Mouse (Mus musculus): ENCODE measurements at regions not wholly inside any gene's neighbourhood (a gene's known extent, or its start where the extent isn't known, plus 50 kb on each side); places are given as distances from the start of the nearest gene placed in this dataset.

- no peak for ATAC-seq
- whole genome bisulfite sequencing, result 76% methylated on average over 6 of the region's 6 CpGs
- H3K27ac ChIP-seq, result no peak overlapping the region
Measured at GRCm38 (mm10) chr10:39272387-39272949, 96.2 kb upstream of the Fyn start.

GRCm38 (mm10) chr10:39270406-39270805 lies 98.2 kb upstream of the Fyn start:
- Histone ChIP-seq H3K4me2 (replicated peaks) (no peak overlapping the region), H3K36me3 (no peaks in the 10 kb centered on the region), H3K27me3 (no peaks in the 10 kb centered on the region), H3K27ac (no peak overlapping the region), H3K4me1 (replicated peaks) (0 out of 2 replicates have a peak, but pooled peaks cover 7% of the 10 kb centered on the region), H3K9ac (replicated peaks) (no peak overlapping the region), H3K4me3 (replicated peaks) (no peak overlapping the region), H3K9me3 (no peaks in the 10 kb centered on the region)
- WGBS, result 88% methylated on average over 3 of the region's 3 CpGs
- no peak for ATAC-seq

More at GRCm38 (mm10) chr10:39272387-39272949, 96.2 kb upstream of the Fyn start:
- Histone ChIP-seq H3K4me3 (replicated peaks) (no peak overlapping the region), H3K27me3 (no peaks in the 10 kb centered on the region), H3K4me2 (replicated peaks) (no peak overlapping the region), H3K9me3 (no peaks in the 10 kb centered on the region), H3K9ac (replicated peaks) (no peak overlapping the region), H3K4me1 (replicated peaks) (0 out of 2 replicates have a peak, but pooled peaks cover 3% of the 10 kb centered on the region), H3K36me3 (no peaks in the 10 kb centered on the region)

- H3K27me3 ChIP-seq, result no peaks in the 10 kb centered on the region
- no peak overlapping the region for H3K4me3 ChIP-seq (replicated peaks)
- no peak overlapping the region for H3K4me2 ChIP-seq (replicated peaks)
- H3K9ac ChIP-seq (replicated peaks), result no peak overlapping the region
- WGBS, result 86% methylated on average over 6 of the region's 6 CpGs
- ATAC-seq, result no peak
- H3K36me3 ChIP-seq, result no peaks in the 10 kb centered on the region
- peaks cover 8% of the 10 kb centered on the region; the same call in 1 of the 2 replicates for H3K4me1 ChIP-seq (replicated peaks)
- no peaks in the 10 kb centered on the region for H3K9me3 ChIP-seq
- no peak overlapping the region for H3K27ac ChIP-seq
Measured at GRCm38 (mm10) chr10:39267236-39267635, 101.4 kb upstream of the Fyn start.

- ATAC-seq, result peak; percentile 78
- Histone ChIP-seq H3K27ac (0 out of 2 replicates have a peak overlapping the region, but pooled peaks have one; percentile 15), H3K4me2 (replicated peaks) (no peak overlapping the region), H3K9me3 (no peaks in the 10 kb centered on the region), H3K27me3 (no peaks in the 10 kb centered on the region), H3K36me3 (no peaks in the 10 kb centered on the region), H3K9ac (replicated peaks) (no peak overlapping the region), H3K4me1 (replicated peaks) (peaks cover 13% of the 10 kb centered on the region), H3K4me3 (replicated peaks) (no peak overlapping the region)
- WGBS, result 42% methylated on average over 5 of the region's 5 CpGs
Measured at GRCm38 (mm10) chr10:39266482-39266881, 102.2 kb upstream of the Fyn start.

GRCm38 (mm10) chr10:39262466-39262865 lies 98.9 kb upstream of the Ccn6 start:
- Histone ChIP-seq H3K36me3 (no peaks in the 10 kb centered on the region), H3K4me2 (replicated peaks) (no peak overlapping the region), H3K4me1 (replicated peaks) (peaks cover 26% of the 10 kb centered on the region), H3K9ac (replicated peaks) (no peak overlapping the region), H3K27me3 (no peaks in the 10 kb centered on the region), H3K4me3 (replicated peaks) (no peak overlapping the region), H3K27ac (no peak overlapping the region), H3K9me3 (no peaks in the 10 kb centered on the region)
- ATAC-seq, result no peak
- WGBS, result 60% methylated on average over 7 of the region's 7 CpGs

GRCm38 (mm10) chr10:39261174-39262145 lies 97.9 kb upstream of the Ccn6 start:
- no peak overlapping the region for H3K27ac ChIP-seq
- peak; percentile 64; the same call in 1 of the 2 replicates for ATAC-seq

DNA sequence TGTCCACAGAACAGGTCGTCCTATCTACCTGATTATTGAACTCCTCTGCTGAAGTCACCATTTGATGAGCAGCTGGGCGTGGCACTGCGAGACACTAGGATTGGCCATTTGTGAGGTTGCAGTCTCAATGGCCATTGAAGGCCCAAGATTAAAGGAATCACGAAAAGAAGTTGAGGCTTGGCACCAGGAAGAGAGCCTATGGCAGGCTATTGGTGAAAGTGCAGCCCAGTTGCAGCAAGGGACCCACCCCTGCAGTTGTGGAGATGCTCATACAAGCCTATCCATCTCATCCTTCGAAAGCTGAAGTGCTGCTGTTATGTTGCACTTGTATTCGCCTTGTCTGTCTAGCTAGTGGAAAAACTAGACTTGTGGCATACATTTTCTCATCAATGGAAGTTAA lies 96.5 kb upstream of the Ccn6 start:
- whole genome bisulfite sequencing, result 75% methylated on average over 6 of the region's 6 CpGs
- H3K4me1 ChIP-seq (replicated peaks), result peaks cover 22% of the 10 kb centered on the region
- ATAC-seq, result no peak
- H3K9ac ChIP-seq (replicated peaks), result no peak overlapping the region
- no peaks in the 10 kb centered on the region for H3K9me3 ChIP-seq
- no peaks in the 10 kb centered on the region for H3K27me3 ChIP-seq
- H3K27ac ChIP-seq, result no peak overlapping the region
- no peak overlapping the region for H3K4me3 ChIP-seq (replicated peaks)
- no peaks in the 10 kb centered on the region for H3K36me3 ChIP-seq
- no peak overlapping the region for H3K4me2 ChIP-seq (replicated peaks)

More at GRCm38 (mm10) chr10:39261174-39262145, 97.9 kb upstream of the Ccn6 start:
- H3K4me2 ChIP-seq (replicated peaks), result no peak overlapping the region
- no peaks in the 10 kb centered on the region for H3K36me3 ChIP-seq
- H3K9ac ChIP-seq (replicated peaks), result no peak overlapping the region
- H3K4me3 ChIP-seq (replicated peaks), result no peak overlapping the region
- H3K27me3 ChIP-seq, result no peaks in the 10 kb centered on the region
- H3K4me1 ChIP-seq (replicated peaks), result peaks cover 24% of the 10 kb centered on the region
- 68% methylated on average over 8 of the region's 8 CpGs for WGBS
- no peaks in the 10 kb centered on the region for H3K9me3 ChIP-seq

DNA sequence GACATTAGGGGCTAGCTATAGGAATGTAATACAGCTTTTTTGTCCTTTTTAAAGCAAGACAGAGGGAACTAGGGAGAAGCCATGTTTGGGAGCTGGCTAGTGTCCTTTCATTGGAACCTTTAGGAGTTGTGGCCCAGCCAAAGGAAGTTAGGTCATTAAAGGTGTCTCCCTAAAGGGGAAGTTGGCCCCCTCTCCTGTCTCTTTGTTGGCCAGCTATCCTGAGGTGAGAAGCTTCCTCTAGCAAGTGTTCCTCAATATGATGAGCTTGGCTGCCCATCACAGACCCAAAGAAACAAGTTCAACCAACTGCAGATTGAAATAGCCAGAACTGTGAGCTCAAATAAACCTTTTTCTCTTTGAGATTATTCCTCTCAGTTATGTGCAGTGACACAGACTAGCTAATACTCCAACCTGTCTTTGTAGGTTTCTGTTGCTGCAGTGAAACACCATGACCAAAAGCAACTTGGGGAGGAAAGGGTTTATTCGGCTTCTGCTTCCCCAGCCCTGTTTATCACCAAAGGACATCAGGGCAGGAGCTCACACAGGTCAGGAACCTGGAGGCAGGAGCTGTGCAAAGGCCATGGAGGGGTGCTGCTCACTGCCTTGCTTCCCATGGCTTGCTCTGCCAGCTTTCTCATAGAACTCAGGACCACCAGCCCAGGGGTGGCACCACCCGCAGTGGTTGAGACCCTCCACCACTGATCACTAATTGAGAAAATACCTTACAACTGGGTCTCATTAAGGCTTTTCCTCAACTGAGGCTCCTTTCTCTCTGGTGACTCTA lies 94.0 kb upstream of the Ccn6 start:
- H3K27ac ChIP-seq, result no peak overlapping the region
- peaks cover 19% of the 10 kb centered on the region for H3K4me1 ChIP-seq (replicated peaks)
- no peak overlapping the region for H3K4me3 ChIP-seq (replicated peaks)
- H3K9ac ChIP-seq (replicated peaks), result no peak overlapping the region
- no peak for ATAC-seq
- no peaks in the 10 kb centered on the region for H3K27me3 ChIP-seq
- no peak overlapping the region for H3K4me2 ChIP-seq (replicated peaks)
- no peaks in the 10 kb centered on the region for H3K36me3 ChIP-seq
- no peaks in the 10 kb centered on the region for H3K9me3 ChIP-seq
- WGBS, result 93% methylated on average over 2 of the region's 2 CpGs

DNA sequence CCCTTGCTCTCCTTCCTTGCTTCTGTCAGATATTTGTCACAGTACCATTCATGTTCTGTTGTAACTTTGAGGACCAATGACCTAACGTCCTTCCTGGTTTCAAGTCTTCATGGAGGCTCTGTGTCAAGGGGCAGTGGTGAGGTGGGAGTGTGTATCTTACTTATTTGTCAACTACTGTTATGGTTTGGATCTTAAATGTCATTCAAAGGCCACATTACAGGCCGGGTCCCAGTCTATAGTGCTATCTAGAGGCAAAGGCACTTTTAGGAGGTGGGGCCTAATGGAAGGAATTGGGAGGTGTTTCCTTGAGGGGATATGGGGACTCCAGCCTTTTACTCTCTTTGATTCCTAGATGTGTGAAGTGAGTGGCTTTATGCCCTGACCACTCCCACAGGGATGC lies 91.0 kb upstream of the Ccn6 start:
- H3K4me2 ChIP-seq (replicated peaks), result no peak overlapping the region
- no peaks in the 10 kb centered on the region for H3K36me3 ChIP-seq
- H3K4me1 ChIP-seq (replicated peaks), result no peaks in the 10 kb centered on the region
- H3K9ac ChIP-seq (replicated peaks), result no peak overlapping the region
- no peak for ATAC-seq
- 82% methylated on average over 2 of the region's 2 CpGs for WGBS
- no peaks in the 10 kb centered on the region for H3K9me3 ChIP-seq
- H3K27me3 ChIP-seq, result no peaks in the 10 kb centered on the region
- H3K27ac ChIP-seq, result no peak overlapping the region
- H3K4me3 ChIP-seq (replicated peaks), result no peak overlapping the region

GRCm38 (mm10) chr10:39250039-39250438 lies 86.4 kb upstream of the Ccn6 start:
- Histone ChIP-seq H3K4me1 (replicated peaks) (no peaks in the 10 kb centered on the region), H3K27ac (no peak overlapping the region), H3K27me3 (no peaks in the 10 kb centered on the region), H3K4me3 (replicated peaks) (no peak overlapping the region), H3K9me3 (no peaks in the 10 kb centered on the region), H3K4me2 (replicated peaks) (no peak overlapping the region), H3K36me3 (no peaks in the 10 kb centered on the region), H3K9ac (replicated peaks) (no peak overlapping the region)
- WGBS, result 91% methylated on average over 3 of the region's 3 CpGs
- no peak for ATAC-seq

GRCm38 (mm10) chr10:39248486-39248885 lies 84.9 kb upstream of the Ccn6 start:
- H3K27ac ChIP-seq, result no peak overlapping the region
- no peaks in the 10 kb centered on the region for H3K4me1 ChIP-seq (replicated peaks)
- H3K4me3 ChIP-seq (replicated peaks), result no peak overlapping the region
- no peak overlapping the region for H3K4me2 ChIP-seq (replicated peaks)
- no peaks in the 10 kb centered on the region for H3K9me3 ChIP-seq
- 86% methylated on average over 4 of the region's 4 CpGs for WGBS
- ATAC-seq, result no peak
- no peaks in the 10 kb centered on the region for H3K27me3 ChIP-seq
- no peaks in the 10 kb centered on the region for H3K36me3 ChIP-seq
- H3K9ac ChIP-seq (replicated peaks), result no peak overlapping the region

DNA sequence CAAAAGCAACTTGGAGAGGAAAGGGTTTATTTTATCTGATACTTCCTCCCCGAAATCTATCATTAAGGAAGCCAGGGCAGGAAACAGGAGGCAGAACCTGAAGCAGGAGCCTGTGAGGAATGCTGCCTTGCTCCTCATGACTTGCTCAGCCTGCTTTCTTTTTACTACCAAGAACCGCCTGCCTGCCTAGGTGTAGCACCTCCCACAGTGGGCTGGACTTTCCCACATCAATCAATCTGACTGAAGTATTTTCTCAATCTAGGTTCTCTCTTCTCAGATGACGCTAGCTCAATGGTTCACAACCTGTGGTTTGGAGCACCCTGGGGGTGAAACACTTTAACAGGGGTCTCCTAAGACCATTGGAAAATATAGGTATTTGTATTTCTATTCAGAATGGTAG lies 83.4 kb upstream of the Ccn6 start:
- Histone ChIP-seq H3K4me3 (replicated peaks) (no peak overlapping the region), H3K27ac (no peak overlapping the region), H3K4me1 (replicated peaks) (no peaks in the 10 kb centered on the region), H3K9ac (replicated peaks) (no peak overlapping the region), H3K27me3 (no peaks in the 10 kb centered on the region), H3K9me3 (no peaks in the 10 kb centered on the region), H3K4me2 (replicated peaks) (no peak overlapping the region), H3K36me3 (no peaks in the 10 kb centered on the region)
- ATAC-seq, result no peak
- 55% methylated on average over 3 of the region's 3 CpGs for WGBS
